9 mouse cellular contexts compared by ENCODE assay signal in genomic region chr16:25407204-25407886, GRCm38 (mm10).
A peak's percentile ranks its signal among the peaks of the same experiment; 100 is the strongest.
DNase-seq lines count a peak whose midpoint lies in the region; ATAC-seq lines count a peak whose summit lies in the region.
"Had no signal": no experiment of that assay in that cellular context is flagged by ENCODE, and none has a peak within 500 bp of the region (broad histone marks: within the 10 kb centered on the region; RNA-seq: fewer than 3 reads in every experiment).

No protein-coding gene starts in this region.

- peaks cover 11% of the 10 kb centered on the region for H3K4me1 ChIP-seq in hindbrain, embryonic 13.5 days (replicated peaks)
- no peaks in the 10 kb centered on the region for H3K4me1 ChIP-seq in liver, embryonic 12.5 days

- peak overlapping the region; percentile 66 for H3K27ac ChIP-seq in hindbrain, embryonic 13.5 days
- no peak overlapping the region for H3K27ac ChIP-seq in liver, embryonic 12.5 days
- H3K27ac ChIP-seq: macrophage had no signal

- 34% methylated on average over 8 of the region's 8 CpGs for WGBS in hindbrain, embryonic 13.5 days
- 57% methylated on average over 8 of the region's 8 CpGs for WGBS in liver, embryonic 12.5 days (ENCODE audit: insufficient replicate concordance)

- H3K4me3 ChIP-seq in hindbrain, embryonic 13.5 days, result no peak overlapping the region
- no peak overlapping the region for H3K4me3 ChIP-seq in liver, embryonic 12.5 days

- ATAC-seq in hindbrain, embryonic 13.5 days (ENCODE audit: low FRiP score), result peak; percentile 89
- no peak for ATAC-seq in liver, embryonic 12.5 days

- intact Hi-C loops in gastrocnemius, postnatal 36 days (cut with DNase I), result no loop called here

- H3K9me3 ChIP-seq in hindbrain, embryonic 13.5 days, result no peaks in the 10 kb centered on the region
- H3K9me3 ChIP-seq in liver, embryonic 12.5 days (replicated peaks), result no peaks in the 10 kb centered on the region

- H3K27me3 ChIP-seq in hindbrain, embryonic 13.5 days, result no peaks in the 10 kb centered on the region
- no peaks in the 10 kb centered on the region for H3K27me3 ChIP-seq in liver, embryonic 12.5 days (replicated peaks)

- H3K4me2 ChIP-seq in hindbrain, embryonic 13.5 days, result peak overlapping the region; percentile 28
- H3K4me2 ChIP-seq in liver, embryonic 12.5 days, result no peak overlapping the region

- H3K36me3 ChIP-seq in hindbrain, embryonic 13.5 days, result no peaks in the 10 kb centered on the region
- no peaks in the 10 kb centered on the region for H3K36me3 ChIP-seq in liver, embryonic 12.5 days

- DNase-seq in gastrocnemius, adult 18-20 months (ENCODE audit: low spot score), result peak; percentile 6
- no peak for DNase-seq in gastrocnemius, postnatal 36 days
- peak; percentile 93 for DNase-seq in Muller cell, postnatal 12 days (ENCODE audit: inconsistent ontology term)
- DNase-seq in lung, postnatal 25 days (ENCODE audit: low spot score), result peak; percentile 56
- DNase-seq in layer of hippocampus, adult 9-11 months, result no peak
- DNase-seq in cerebellum, adult 11-12 months, result no peak

- H3K9ac ChIP-seq in hindbrain, embryonic 13.5 days, result 0 out of 2 replicates have a peak overlapping the region, but pooled peaks have one; percentile 2
- H3K9ac ChIP-seq in liver, embryonic 12.5 days, result no peak overlapping the region

Comparison
In these comparisons a context has a peak if more than half of its experiments do, and no peak if none do; other contexts are left out.
1. DNase-seq: peak in gastrocnemius, adult 18-20 months (single experiment), Muller cell, postnatal 12 days (single experiment) and lung, postnatal 25 days (single experiment); none in gastrocnemius, postnatal 36 days (0 of 2), layer of hippocampus, adult 9-11 months (single experiment) and cerebellum, adult 11-12 months (single experiment).